12 mouse cellular contexts compared by ENCODE assay signal in genomic region chr9:65535191-65535722, GRCm38 (mm10). TPM values are rescaled to one million over a fixed set of nuclear protein-coding genes. Genes with fewer than 3 reads are reported as not detected.
DNase-seq lines count a peak whose midpoint lies in the region; ATAC-seq and TF ChIP-seq lines count a peak whose summit lies in the region.
"Had no signal": no experiment of that assay in that cellular context is flagged by ENCODE, and none has a peak within 500 bp of the region (broad histone marks: within the 10 kb centered on the region; RNA-seq: fewer than 3 reads in every experiment).

No protein-coding gene starts in this region.

- H3K27me3 ChIP-seq in liver, postnatal 0 days (ENCODE audit: insufficient read depth, low read length) = no peaks in the 10 kb centered on the region
- H3K27me3 ChIP-seq in midbrain, embryonic 11.5 days (ENCODE audit: control insufficient read depth, insufficient read depth, low read length) = no peaks in the 10 kb centered on the region
- H3K27me3 ChIP-seq: heart, embryonic 12.5 days; neural tube, embryonic 12.5 days had no signal

- peak overlapping the region; percentile 82 for H3K27ac ChIP-seq in liver, postnatal 0 days (ENCODE audit: low read depth)
- H3K27ac ChIP-seq in midbrain, embryonic 11.5 days (ENCODE audit: low read depth, low read length) = no peak overlapping the region
- H3K27ac ChIP-seq: neural tube, embryonic 12.5 days had no signal

- no peak for TF ChIP-seq CTCF in liver, postnatal 0 days (IDR thresholded peaks at IDR 0.05; ENCODE audit: low read depth)

- peak; percentile 64 for ATAC-seq in liver, postnatal 0 days
- ATAC-seq in midbrain, embryonic 11.5 days (ENCODE audit: low FRiP score) = no peak

- H3K4me1 ChIP-seq in liver, postnatal 0 days (ENCODE audit: insufficient read depth) = peaks cover 31% of the 10 kb centered on the region
- no peaks in the 10 kb centered on the region for H3K4me1 ChIP-seq in midbrain, embryonic 11.5 days (ENCODE audit: control insufficient read depth, insufficient read depth, low read length)
- H3K4me1 ChIP-seq: heart, embryonic 12.5 days; neural tube, embryonic 12.5 days had no signal

- no peak for TF ChIP-seq EP300 in liver, postnatal 0 days (IDR thresholded peaks at IDR 0.05; ENCODE audit: low read depth)

- peak; percentile 90 for DNase-seq in 416B (ENCODE audit: low read depth)
- DNase-seq in CD8-positive naive resting alpha-beta T cell, adult 2 months (ENCODE audit: low read depth in 2 of 2, low spot score in 2 of 2) = peak; percentile 73 to 79
- DNase-seq in liver, postnatal 0 days = peak; percentile 49
- DNase-seq in spleen, adult 18-20 months = peak; percentile 66 to 68
- DNase-seq in midbrain, embryonic 11.5 days (ENCODE audit: low spot score, missing footprints) = no peak
- no peak for DNase-seq in right cerebral cortex, adult 2 months (ENCODE audit: low spot score in 2 of 2)
- DNase-seq in kidney, adult 9 months = no peak
- DNase-seq: cerebellum, adult 9-10 months had no signal

- no peak overlapping the region for H3K9ac ChIP-seq in liver, postnatal 0 days (replicated peaks)
- no peak overlapping the region for H3K9ac ChIP-seq in midbrain, embryonic 11.5 days (ENCODE audit: low read length)
- H3K9ac ChIP-seq: heart, embryonic 12.5 days; neural tube, embryonic 12.5 days had no signal

- no peak overlapping the region for H3K4me2 ChIP-seq in liver, postnatal 0 days (ENCODE audit: low read depth, low read length)
- H3K4me2 ChIP-seq in midbrain, embryonic 11.5 days = no peak overlapping the region
- H3K4me2 ChIP-seq: heart, embryonic 12.5 days; neural tube, embryonic 12.5 days had no signal

- 19% methylated on average over 3 of the region's 3 CpGs for WGBS in liver, postnatal 0 days (ENCODE audit: insufficient replicate concordance)
- WGBS in midbrain, embryonic 11.5 days = 79% methylated on average over 3 of the region's 3 CpGs

- H3K9me3 ChIP-seq in liver, postnatal 0 days (ENCODE audit: low read length) = no peaks in the 10 kb centered on the region
- H3K9me3 ChIP-seq in midbrain, embryonic 11.5 days (ENCODE audit: control insufficient read depth, low read length) = no peaks in the 10 kb centered on the region
- H3K9me3 ChIP-seq: heart, embryonic 12.5 days had no signal

- no peaks in the 10 kb centered on the region for H3K36me3 ChIP-seq in liver, postnatal 0 days (replicated peaks; ENCODE audit: insufficient read depth, low read length)
- H3K36me3 ChIP-seq in midbrain, embryonic 11.5 days (ENCODE audit: control insufficient read depth, insufficient read depth, low read length) = no peaks in the 10 kb centered on the region
- H3K36me3 ChIP-seq: heart, embryonic 12.5 days; neural tube, embryonic 12.5 days had no signal

- no peak overlapping the region for H3K4me3 ChIP-seq in liver, postnatal 0 days (ENCODE audit: low read depth, low read length)
- no peak overlapping the region for H3K4me3 ChIP-seq in midbrain, embryonic 11.5 days (ENCODE audit: low read depth, low read length)
- H3K4me3 ChIP-seq: heart, embryonic 12.5 days; neural tube, embryonic 12.5 days had no signal

RNA-seq across cellular contexts. Expression of gene Ankdd1a, which starts 15.3 kb away (rescaled TPM):
- not detected in 2 replicates for polyA plus RNA-seq in liver, postnatal 0 days (2015; fragmentation: Nextera tagmentation; extraction: Ambion mirVana)
- not detected in 2 replicates for polyA plus RNA-seq in midbrain, embryonic 11.5 days (2014; fragmentation: Nextera tagmentation; extraction: Ambion mirVana)
- polyA plus RNA-seq: heart, embryonic 12.5 days; kidney, embryonic 16.5 days; limb, embryonic 11.5 days had no signal

RNA-seq across cellular contexts. Expression of gene Plekho2, which starts 44.6 kb away (rescaled TPM):
- polyA plus RNA-seq in liver, postnatal 0 days (2015; fragmentation: Nextera tagmentation; extraction: Ambion mirVana) = 14.3 and 14.5 TPM in 2 replicates
- polyA plus RNA-seq in midbrain, embryonic 11.5 days (2014; fragmentation: Nextera tagmentation; extraction: Ambion mirVana) = 8.2 and 9.0 TPM in 2 replicates

RNA-seq across cellular contexts. Expression of gene Pif1, which starts 51.7 kb away (rescaled TPM):
- polyA plus RNA-seq in liver, postnatal 0 days (2015; fragmentation: Nextera tagmentation; extraction: Ambion mirVana) = 3.2 and 3.5 TPM in 2 replicates
- 12.0 and 13.6 TPM in 2 replicates for polyA plus RNA-seq in midbrain, embryonic 11.5 days (2014; fragmentation: Nextera tagmentation; extraction: Ambion mirVana)

Comparison
In these comparisons a context has a peak if more than half of its experiments do, and no peak if none do; other contexts are left out.
1. DNase-seq: peak in 416B (single experiment), CD8-positive naive resting alpha-beta T cell, adult 2 months (2 of 2), liver, postnatal 0 days (single experiment) and spleen, adult 18-20 months (2 of 2); none in midbrain, embryonic 11.5 days (single experiment), right cerebral cortex, adult 2 months (0 of 2) and kidney, adult 9 months (single experiment).